Mouse (Mus musculus): ENCODE results near the gene Arf6. TPM values are rescaled to one million over a fixed set of nuclear protein-coding genes. Genes with fewer than 3 reads are reported as not detected.
A peak's percentile ranks its signal among the peaks of the same experiment; 100 is the strongest.
"Not testable (repeated sequence)": the region's sequence is repeated elsewhere in the genome, so short reads cannot be mapped to it uniquely, and the experiment has no call there.

Arf6 gene
- total RNA-seq (2021), result 10 to 100 TPM; 51.8 to 57.0 TPM
- long read RNA-seq, experiment 1, transcript Arf6-201 (2 exons, 1,534 nt), result major isoform, 97 of 115 reads
- long read RNA-seq, experiment 1, partial matches to known transcripts, result 0 of 115 reads
- long read RNA-seq, experiment 1, other reads (novel, unspliced or antisense), result 18 of 115 reads
- long read RNA-seq, experiment 2, transcript Arf6-201 (2 exons, 1,534 nt), result major isoform, 83 of 90 reads
- long read RNA-seq, experiment 2, partial matches to known transcripts, result 0 of 90 reads
- long read RNA-seq, experiment 2, other reads (novel, unspliced or antisense), result 7 of 90 reads

DNA sequence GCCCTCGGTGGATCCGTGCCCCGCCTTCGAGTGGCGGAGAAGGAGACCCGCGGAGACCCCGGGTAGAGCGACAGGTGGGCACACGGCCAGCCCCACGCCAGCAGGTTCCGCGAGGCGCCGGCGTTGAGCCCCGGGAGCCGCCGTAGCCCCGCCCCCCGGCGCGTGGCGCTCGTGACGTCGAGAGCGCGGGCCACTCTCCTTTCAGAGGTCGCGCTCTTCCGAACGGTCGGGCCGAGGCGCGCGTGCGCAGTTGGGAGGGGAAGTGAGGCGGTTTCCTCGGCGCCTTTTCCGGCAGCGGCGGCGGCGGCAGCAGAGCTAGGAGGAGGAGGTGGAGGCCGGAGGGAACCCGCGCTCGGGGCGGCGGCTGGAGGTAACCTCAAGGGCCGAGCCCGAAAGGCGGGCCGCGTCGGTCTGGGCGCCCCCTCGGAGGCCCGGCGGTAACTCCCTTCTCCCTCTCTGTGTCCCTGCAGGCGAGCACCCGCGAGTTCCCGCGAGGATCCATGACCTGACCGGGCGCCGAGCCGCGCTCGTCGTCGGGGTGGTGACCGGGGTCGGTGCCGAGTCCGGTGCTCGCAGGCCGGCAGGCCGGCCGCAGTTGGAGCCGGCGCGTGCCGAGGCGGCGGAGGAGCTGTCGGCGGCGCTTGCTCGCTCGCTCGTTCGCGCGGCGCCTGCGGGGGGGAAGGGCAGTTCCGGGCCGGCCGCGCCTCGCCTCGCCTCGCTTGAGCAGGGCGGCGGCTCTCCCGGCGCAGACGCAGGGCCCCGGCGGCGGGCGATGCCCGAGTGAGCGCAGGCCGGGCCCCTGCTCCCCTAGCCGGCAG lies at the start of gene Arf6, which contains the start of gene Gm9887:
TSS of gene Arf6 (plus strand) at position 297 of the 818 bp plus-strand sequence.
TSS of gene Gm9887 (minus strand) at position 605 of the 818 bp plus-strand sequence.
- peak; percentile 100 for DNase-seq
- intact Hi-C loops (cut with DNase I), result loop anchor here (2.0 to 5.0 kb wide), 5 partner anchors 90 to 325 kb away; partner anchors contain the start of gene Sos2

DNA sequence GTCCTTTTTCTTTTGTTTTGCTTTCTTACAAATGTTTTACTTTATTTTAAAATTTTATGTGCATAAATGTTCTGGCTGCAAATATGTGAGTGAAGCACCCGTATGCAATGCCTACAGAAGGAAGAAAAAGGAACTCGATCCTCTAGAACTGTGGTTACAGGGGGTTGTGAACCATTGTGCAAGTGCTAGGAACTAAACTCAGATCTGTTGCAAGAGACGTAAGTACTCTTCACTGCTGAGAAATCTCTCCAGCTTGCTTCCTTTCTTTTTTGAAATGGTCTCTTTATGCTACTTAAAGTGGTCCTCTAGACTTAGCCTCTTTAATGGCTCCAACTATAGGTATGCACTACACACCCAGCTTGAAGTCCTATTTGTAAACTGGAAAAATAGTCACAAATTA lies 40.8 kb upstream of the Arf6 start:
- no peak for DNase-seq
- intact Hi-C loops (cut with DNase I), result no loop called here

DNA sequence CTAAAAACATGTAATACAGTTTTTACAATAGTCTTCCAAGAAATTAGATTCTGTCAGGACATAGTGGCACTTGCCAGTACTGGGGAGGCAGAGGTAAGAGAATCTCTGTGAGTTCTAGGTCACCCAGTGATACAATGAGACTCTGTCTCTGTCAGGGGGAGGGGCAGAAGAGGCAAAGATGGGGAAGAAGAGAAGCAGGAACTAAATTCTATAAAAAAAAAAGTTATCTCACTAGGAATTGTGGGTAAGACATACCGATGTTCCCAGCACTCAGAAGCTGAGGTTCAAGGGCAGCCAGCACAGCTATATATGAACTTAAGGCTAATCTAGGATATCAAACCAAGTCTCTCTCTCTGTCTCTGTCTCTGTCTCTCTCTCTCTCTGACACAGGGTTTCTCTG lies 39.8 kb upstream of the Arf6 start:
- DNase-seq, result no peak
- intact Hi-C loops (cut with DNase I), result no loop called here

DNA sequence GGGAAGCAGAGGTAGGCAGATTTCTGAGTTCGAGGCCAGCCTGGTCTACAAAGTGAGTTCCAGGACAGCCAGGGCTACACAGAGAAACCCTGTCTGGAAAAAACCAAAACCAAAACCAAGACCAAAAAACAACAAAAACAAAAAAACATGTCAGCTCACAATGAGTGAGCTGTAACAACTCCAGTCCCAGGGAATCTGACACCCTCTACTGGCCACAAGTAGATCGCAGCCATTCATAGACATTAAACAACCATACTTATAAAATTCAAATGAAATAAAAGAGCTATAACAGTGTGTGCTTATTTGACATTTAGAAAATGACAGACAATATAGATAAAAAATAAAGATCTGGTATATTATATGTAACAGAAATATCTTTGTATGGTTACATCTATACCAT lies 38.4 kb upstream of the Arf6 start:
- DNase-seq, result peak in 1 of 2 experiments; percentile 42
- intact Hi-C loops (cut with DNase I), result no loop called here

DNA sequence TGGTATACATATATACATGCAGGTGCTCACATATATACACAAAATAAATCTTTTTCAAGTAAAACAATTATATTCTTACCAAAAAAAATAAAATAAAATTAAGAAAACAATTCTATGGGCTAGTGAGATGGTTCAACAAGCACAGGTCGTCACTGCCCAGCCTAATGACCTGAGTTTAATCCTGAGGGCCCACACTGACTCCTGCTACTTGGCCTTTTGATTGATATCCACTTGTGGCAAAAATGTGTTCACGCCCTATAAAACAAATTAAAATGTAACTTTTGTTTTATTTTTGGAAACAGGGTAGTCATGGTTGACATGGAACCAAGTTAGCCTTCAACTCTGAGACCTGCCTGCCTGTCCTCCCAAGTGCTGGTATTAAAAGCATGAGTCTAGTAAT lies 22.0 kb upstream of the Arf6 start:
- DNase-seq, result no peak
- intact Hi-C loops (cut with DNase I), result loop anchor here (5.0 kb wide), 1 partner anchor 347 kb away; no protein-coding TSS in a partner anchor

DNA sequence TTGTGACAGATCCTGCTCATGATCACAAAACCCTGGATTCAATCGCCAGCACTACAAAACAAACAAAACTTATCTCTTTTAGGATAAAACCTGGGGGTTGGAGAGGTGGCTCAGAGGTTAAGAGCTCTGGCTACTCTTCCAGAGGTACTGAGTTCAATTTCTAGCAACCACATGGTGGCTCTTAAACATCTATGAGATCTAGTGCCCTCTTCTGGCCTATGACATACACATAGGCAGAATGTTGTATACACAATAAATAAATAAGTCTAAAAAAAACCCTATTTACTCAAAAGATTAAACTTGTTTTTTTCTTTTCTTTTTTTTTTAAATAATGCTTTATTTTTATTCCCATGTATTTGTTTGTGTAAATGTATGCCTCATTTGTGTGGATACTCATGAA lies 20.3 kb upstream of the Arf6 start:
- intact Hi-C loops (cut with DNase I), result loop anchor here (5.0 kb wide), 1 partner anchor 346 kb away; no protein-coding TSS in a partner anchor
- no peak for DNase-seq

DNA sequence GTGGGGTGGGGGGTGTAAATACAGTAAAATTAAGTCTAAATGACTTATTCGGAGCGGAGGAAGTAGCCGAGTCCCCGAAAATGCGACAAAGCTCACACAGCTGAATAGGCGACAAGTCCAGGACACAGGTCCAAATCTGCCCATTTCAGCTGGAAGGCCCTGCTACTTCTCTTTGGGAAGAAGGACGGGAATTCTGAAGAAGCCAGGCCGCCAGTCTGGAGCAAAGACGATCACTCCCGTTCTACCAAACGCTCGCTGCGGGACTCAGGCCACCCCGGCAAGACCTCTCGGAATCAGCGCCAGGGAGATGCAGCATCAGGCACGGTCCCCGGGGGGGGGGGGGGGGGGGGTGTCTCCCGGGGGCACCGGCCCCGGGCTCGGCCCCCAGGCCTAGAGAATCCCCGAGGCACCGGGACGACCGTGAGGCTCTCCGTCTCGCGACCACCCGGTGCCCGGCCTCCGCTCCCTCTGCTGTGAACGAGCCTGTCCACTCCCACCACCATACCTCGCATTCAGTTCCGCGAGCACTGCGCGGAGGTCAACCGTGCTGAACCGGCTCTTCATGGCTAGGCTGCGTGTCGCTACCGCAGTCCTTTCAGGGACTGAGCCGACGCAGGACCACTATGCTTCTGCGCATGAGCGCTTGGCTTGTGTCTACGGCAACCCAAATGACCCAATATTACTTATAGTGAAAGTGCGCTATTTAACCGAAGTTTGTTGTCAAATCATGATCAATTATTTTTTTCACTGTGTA lies 15.2 kb upstream of the Arf6 start, which contains the start of gene Nemf:
TSS of gene Nemf (minus strand) at position 620 of the 754 bp plus-strand sequence.
- intact Hi-C loops (cut with DNase I), result no loop called here
- DNase-seq, result peak; percentile 81 to 85

DNA sequence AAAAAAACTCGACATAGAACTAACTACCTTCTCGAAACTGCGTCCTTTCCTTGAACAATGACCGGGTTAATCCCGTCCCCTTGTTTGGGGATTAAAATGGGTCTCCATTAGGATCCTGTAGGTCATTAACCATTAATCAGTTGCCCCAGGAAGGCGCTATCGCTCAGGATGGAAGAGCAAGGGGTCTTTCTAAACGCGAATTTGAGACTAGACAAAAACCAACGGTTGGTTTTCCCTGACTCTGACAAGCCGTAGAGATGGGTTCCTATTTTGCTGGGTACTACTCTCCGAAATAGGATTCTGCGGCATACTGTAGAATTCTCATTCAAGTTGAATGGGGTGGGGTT lies 14.7 kb upstream of the Arf6 start:
- DNase-seq, result no peak
- intact Hi-C loops (cut with DNase I), result no loop called here

DNA sequence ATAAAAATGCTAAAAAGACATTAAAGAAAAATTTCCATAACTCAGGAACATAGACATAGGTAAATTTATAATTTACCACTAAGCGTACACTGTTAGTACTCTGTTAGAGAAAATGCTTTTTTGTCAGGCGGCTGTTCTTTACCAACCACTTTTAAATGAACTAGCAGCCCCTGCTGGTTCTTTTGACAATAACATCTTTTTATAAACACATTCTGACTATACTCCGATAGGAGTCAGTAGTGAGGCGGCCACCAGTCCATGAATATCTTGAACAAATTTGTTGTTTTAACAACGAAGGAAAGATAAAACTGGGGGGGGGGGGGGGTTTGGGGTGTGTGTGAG lies 11.3 kb upstream of the Arf6 start:
- DNase-seq, result peak; percentile 28 to 46
- intact Hi-C loops (cut with DNase I), result no loop called here

DNA sequence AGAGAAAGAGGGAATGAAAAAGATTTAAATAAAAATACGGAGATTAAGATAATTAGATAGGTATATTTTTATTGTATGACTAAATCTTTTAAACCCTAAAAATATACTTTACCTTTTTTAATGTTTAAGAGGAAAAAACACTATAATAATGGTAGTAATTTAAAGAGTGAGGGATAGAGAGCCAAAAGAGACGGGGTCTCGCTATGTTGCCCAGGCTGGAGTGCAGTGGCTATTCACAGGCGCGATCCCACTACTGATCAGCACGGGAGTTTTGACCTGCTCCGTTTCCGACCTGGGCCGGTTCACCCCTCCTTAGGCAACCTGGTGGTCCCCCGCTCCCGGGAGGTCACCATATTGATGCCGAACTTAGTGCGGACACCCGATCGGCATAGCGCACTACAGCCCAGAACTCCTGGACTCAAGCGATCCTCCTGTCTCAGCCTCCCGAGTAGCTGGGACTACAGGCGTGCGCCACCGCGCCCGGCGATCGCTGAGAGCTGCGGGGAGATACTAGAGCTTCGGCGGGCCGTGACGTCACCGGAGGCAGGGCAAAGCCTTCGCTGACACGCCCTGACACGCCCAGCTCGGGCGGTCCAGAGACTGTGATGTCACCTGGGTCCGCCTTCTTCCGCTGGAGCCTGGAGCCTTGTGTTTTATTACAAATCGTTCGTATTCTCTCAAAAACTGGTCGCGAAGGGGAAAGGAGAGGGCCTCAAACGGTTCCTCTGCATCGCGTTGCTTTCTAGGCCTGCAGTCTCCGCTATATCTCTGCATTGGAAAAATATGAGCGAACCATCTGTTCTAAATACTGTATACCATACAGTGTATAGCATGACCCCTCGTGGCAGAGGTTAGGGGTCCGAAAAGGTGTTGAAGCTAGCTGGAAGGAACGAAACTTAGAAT lies 10.7 kb upstream of the Arf6 start:
- intact Hi-C loops (cut with DNase I), result not testable (repeated sequence)
- peak; percentile 99 to 100 for DNase-seq

DNA sequence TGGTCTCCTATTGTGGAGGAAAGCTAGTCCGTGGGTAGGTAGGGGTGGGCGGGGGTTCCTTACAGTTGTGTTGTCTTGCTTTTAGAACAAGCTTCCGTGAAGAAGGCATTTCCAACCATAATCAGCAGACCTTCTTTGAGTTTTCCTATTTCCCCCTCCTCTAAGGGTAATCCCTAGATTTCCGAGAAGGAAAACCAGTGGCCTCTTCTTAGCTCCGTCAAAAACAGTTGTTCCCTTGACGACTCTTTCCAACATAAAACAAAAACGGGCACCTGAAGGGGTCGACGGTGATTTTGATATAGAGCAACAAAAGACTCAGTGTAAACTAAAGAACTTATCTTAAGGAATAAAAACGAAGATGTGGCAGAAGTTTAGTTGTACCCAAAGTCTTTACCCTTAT lies 10.0 kb upstream of the Arf6 start:
- no peak for DNase-seq
- intact Hi-C loops (cut with DNase I), result no loop called here

DNA sequence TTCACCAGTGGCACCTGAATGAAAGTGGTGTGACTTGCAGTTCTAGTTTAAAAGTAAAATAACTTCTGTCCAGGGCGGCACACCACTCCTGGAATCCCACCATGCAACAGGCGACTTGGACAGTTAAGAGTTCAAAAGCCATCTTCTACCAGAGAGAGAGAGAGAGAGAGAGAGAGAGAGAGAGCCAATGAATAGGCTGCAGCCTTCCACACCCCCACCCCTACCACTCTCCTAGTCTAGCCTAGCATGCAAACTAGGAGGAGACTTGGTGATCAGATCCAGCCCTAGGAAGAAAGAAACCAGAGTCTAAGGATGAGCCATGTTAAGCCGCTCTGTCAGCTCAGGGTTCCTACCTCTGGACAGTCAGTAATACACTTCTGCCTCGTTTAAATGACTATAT lies 9.6 kb upstream of the Arf6 start:
- intact Hi-C loops (cut with DNase I), result no loop called here
- DNase-seq, result no peak

DNA sequence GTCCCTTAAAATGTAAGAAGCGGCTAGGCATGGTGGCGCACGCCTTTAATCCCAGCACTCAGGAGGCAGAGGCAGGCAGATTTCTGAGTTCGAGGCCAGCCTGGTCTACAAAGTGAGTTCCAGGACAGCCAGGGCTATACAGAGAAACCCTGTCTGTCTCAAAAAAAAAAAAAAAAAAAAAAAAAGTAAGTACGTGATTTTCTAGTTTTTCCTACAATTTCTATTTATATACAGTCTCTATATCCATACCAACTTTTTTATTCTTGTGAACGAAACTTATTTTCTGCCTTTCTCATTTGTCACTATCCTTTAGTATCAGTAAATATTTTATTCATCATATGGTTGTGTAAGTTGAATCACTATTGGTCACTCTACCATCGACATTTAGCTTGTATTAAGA lies 8.8 kb upstream of the Arf6 start:
- intact Hi-C loops (cut with DNase I); DNase-seq: not testable (repeated sequence)

DNA sequence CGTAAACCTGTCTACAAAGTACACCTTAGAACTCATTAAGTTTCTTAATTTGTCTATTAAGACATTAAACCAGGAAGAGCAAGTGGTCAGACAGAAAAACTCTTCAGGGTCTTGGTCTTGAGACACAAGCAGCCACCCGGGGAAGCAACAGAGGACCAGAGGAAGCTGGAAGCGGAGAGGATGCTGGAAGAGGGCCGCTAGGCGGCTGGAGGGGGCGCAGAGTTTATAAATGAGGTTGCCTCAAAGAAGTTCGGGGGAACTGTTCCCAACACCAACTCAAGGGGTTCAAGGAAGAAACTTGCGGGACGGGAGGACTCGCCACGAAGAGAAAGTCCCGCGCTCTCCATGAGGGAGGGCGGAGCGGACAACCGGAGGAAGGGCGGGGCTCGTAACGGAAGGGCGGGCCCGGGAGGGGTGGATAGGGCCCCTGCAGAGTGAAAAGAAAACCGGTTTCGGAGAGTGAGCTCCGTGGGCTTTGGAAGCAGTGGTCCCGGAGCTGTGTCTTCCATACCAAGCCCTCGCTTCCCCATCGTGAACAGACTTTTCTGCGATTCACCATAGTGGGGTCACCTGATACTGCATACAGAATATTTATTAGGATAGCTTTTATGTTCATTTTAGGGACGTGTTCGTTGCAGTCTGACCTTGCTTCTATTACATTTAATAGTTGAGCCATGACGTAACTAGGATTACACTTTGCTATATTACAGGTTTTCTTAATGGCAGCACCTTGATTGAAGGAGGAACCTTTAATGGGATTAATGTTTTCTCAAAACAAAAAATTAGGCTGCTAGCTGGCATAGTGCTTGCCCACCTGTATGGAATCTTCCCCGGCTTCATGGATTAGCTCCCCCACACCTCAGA lies 7.8 kb upstream of the Arf6 start:
- DNase-seq, result peak; percentile 82 to 85
- intact Hi-C loops (cut with DNase I), result no loop called here

DNA sequence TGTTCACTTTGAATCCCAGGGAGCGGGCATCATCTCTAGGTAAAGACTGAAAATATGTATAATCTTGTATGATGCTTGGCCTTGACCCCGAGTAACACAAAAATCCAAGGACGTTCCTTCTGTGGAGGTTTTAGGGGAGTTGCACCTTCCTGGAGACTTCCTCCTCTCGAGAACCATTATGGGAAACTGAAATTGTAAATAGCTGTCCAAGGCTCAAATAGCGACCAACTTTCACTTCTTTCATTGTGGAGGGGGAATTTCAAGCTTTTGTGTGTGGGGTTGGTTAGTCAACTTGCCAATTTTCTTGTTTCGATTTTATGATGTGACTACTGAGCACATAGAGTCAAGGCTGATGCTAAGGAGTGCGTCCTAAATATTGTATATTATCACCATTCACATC lies 6.2 kb upstream of the Arf6 start:
- intact Hi-C loops (cut with DNase I), result no loop called here
- DNase-seq, result no peak

DNA sequence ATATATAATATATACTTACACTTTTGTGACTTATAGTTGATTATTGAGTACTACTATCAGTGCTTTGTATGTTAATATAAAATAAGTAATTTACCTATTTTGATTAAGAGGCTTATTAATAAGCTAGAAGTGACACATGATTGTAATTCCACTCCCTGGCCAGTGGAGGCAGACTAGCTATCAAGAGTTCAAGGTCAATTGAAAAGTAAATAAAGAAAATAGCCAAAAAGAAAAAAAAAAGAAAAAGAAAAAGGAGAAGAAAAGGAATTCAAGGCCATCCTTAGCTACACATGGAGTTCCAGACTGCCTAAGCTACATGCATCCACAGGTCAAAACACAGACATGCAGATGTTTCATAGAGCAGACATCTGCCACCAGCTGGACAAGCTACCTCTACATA lies 5.5 kb upstream of the Arf6 start:
- intact Hi-C loops (cut with DNase I), result no loop called here
- peak in 1 of 2 experiments; percentile 26 for DNase-seq

DNA sequence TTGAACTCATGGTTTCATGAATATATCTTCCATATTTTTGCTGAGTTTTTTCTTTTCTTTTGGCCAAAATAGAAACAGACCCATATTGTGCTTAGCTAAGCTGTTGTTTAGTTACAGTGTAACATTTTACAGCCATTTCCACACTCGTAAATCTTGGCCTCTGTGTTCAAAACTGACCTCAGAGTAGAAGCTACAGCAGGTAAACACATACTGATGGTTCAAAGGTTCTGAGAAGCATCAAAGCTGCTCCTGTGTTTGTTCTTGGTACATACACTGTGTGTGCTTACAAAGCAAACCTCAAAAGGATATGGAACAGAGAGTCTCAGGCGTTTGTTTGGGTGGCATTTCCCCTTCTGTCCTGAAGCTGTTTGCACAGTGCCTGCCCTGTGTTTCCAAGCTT lies 4.4 kb upstream of the Arf6 start:
- intact Hi-C loops (cut with DNase I), result no loop called here
- DNase-seq, result no peak

DNA sequence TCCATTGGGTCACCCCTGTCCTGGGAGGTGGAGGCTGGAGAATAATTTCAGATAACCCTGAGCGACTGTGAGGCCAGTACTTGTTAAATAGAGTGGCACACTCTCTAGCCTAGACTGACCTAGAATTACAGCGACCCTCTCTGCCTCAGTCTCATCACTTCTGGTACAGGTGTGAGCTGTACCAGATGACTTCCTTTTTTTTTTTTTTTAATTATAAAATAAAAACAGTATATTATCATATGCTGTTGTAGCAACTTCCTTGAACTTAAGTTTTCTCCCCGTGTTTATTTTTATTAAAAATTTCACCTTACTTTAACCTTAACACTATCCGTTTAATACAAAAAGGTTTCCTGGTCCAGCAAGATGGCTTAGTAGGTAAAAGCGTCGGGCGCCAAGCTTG lies 1.0 kb upstream of the Arf6 start:
- no peak for DNase-seq
- intact Hi-C loops (cut with DNase I), result loop anchor here (5.0 kb wide), 3 partner anchors 91 to 326 kb away; partner anchors contain the start of gene Sos2

DNA sequence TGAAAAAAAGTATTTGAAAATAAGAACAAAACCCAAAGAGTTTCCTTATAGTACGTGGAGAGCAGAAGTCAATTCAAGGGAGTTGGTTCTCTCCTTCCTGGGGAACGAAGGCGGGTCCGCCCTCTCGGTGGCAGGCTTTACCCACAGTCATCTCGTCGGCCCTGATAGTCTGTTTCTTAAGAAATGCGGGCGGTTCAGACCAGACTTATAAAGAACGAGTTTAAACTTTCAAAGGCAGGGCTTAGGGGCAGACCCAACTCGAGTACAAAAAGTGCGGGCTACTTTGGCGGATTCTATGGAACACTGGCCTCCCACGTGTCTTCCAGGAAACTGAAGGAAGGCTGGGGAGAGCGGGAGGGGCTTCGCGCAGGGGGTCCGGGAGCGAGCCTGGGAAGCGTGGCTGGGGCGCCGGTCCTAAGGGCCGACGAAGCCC lies 513 bp upstream of the Arf6 start:
- no peak for DNase-seq
- intact Hi-C loops (cut with DNase I), result loop anchor here (5.0 kb wide), 3 partner anchors 91 to 326 kb away; partner anchors contain the start of gene Sos2

Data from heart, postnatal 14 days (tissue).